Mouse (Mus musculus) liver, postnatal 0 days (tissue): ENCODE measurements at regions not wholly inside any gene's neighbourhood (a gene's known extent, or its start where the extent isn't known, plus 50 kb on each side); places are given as distances from the start of the nearest gene placed in this dataset.

Source experiments
- CTCF ChIP-seq: sonication (generic); IDR thresholded peaks from 2 replicates; pipeline ENCODE4 v1.5.1; 2016; ENCODE audit warnings: antibody characterized with exemption, low read depth
- EP300 ChIP-seq: IDR thresholded peaks from 2 replicates; pipeline ENCODE4 v1.6.1; 2016; ENCODE audit warnings: antibody characterized with exemption, low read depth, mild to moderate bottlenecking

- TF ChIP-seq CTCF (no peak), EP300 (no peak)
These were observed 75.5 kb upstream of the Stxbp5 start for GRCm38 (mm10) chr10:9976424-9976823.
